Mouse (Mus musculus): ENCODE measurements around the gene Osbp2. TPM values are rescaled to one million over a fixed set of nuclear protein-coding genes. Genes with fewer than 3 reads are reported as not detected.

Gene Osbp2
- total and polyA plus RNA-seq, 3 experiments = 0.22 TPM; not detected in 2

GRCm38 (mm10) chr11:3691746-3692145, 172.0 kb downstream of the Osbp2 start:
- no peak for ATAC-seq (ENCODE audit: extremely low read depth, insufficient number of reproducible peaks, low FRiP score, poor library complexity, severe bottlenecking)
- Histone ChIP-seq H3K4me1 (ENCODE audit: insufficient read depth, low read depth, low read length) (no peaks in the 10 kb centered on the region), H3K27me3 (ENCODE audit: insufficient read depth, low read length) (no peaks in the 10 kb centered on the region), H3K9me3 (replicated peaks) (no peaks in the 10 kb centered on the region), H3K4me3 (ENCODE audit: low read depth, low read length) (no peak overlapping the region), H3K36me3 (replicated peaks) (peaks cover 27% of the 10 kb centered on the region)
- TF ChIP-seq CTCF (IDR thresholded peaks at IDR 0.05; ENCODE audit: low read depth, low read length) = no peak
- TF ChIP-seq GATA2 (IDR thresholded peaks at IDR 0.05; ENCODE audit: borderline replicate concordance, low read depth, low read length) = no peak
- TF ChIP-seq TAL1 (conservative IDR thresholded peaks at IDR 0.05; ENCODE audit: low read depth, low read length) = no peak
- no peak for TF ChIP-seq GATA1 (IDR thresholded peaks at IDR 0.05; ENCODE audit: borderline replicate concordance, low read length)
- TF ChIP-seq POLR2AphosphoS5 (IDR thresholded peaks at IDR 0.05; ENCODE audit: insufficient replicate concordance, low read depth, low read length) = no peak
- DNase-seq (ENCODE audit: low spot score) = no peak

DNA sequence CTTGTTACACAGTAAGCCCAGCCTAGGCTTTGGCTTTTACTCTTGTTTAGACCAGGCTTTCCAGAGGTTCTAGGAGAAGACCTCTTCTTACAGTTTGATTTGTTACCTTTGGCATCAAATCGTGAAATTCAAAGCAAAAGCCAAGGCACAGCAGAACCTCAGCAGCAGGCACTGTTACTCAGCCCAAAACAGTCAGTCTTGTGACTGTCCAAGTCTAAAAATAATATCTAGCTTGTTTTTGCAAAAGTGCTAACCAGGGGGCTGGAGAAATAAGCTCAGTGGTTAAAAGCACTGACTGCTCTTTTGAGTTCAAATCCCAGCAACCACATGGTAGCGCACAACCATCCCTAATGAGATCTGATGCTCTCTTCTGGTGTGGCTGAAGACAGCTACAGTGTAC, 176.8 kb downstream of the Osbp2 start:
- no peak for TF ChIP-seq TAL1 (conservative IDR thresholded peaks at IDR 0.05; ENCODE audit: low read depth, low read length)
- no peak for TF ChIP-seq CTCF (IDR thresholded peaks at IDR 0.05; ENCODE audit: low read depth, low read length)
- TF ChIP-seq POLR2AphosphoS5 (IDR thresholded peaks at IDR 0.05; ENCODE audit: insufficient replicate concordance, low read depth, low read length) = no peak
- TF ChIP-seq GATA1 (IDR thresholded peaks at IDR 0.05; ENCODE audit: borderline replicate concordance, low read length) = no peak
- no peak for TF ChIP-seq GATA2 (IDR thresholded peaks at IDR 0.05; ENCODE audit: borderline replicate concordance, low read depth, low read length)

GRCm38 (mm10) chr11:3686318-3686717, 177.4 kb downstream of the Osbp2 start:
- peaks cover 61% of the 10 kb centered on the region for H3K36me3 ChIP-seq (replicated peaks)
- TF ChIP-seq CTCF (IDR thresholded peaks at IDR 0.05; ENCODE audit: low read depth, low read length) (no peak), TAL1 (conservative IDR thresholded peaks at IDR 0.05; ENCODE audit: low read depth, low read length) (no peak), GATA2 (IDR thresholded peaks at IDR 0.05; ENCODE audit: borderline replicate concordance, low read depth, low read length) (no peak), GATA1 (IDR thresholded peaks at IDR 0.05; ENCODE audit: borderline replicate concordance, low read length) (no peak), POLR2AphosphoS5 (IDR thresholded peaks at IDR 0.05; ENCODE audit: insufficient replicate concordance, low read depth, low read length) (no peak)

More for the DNA sequence above, 176.8 kb downstream of the Osbp2 start:
- peaks cover 59% of the 10 kb centered on the region for H3K36me3 ChIP-seq (replicated peaks)
- DNase-seq (ENCODE audit: low spot score) (no peak), ATAC-seq (ENCODE audit: extremely low read depth, insufficient number of reproducible peaks, low FRiP score, poor library complexity, severe bottlenecking) (no peak)
- no peaks in the 10 kb centered on the region for H3K4me1 ChIP-seq (ENCODE audit: insufficient read depth, low read depth, low read length)
- H3K27me3 ChIP-seq (ENCODE audit: insufficient read depth, low read length) = no peaks in the 10 kb centered on the region
- H3K4me3 ChIP-seq (ENCODE audit: low read depth, low read length) = no peak overlapping the region
- H3K9me3 ChIP-seq (replicated peaks) = no peaks in the 10 kb centered on the region

GRCm38 (mm10) chr11:3685431-3685830, 178.3 kb downstream of the Osbp2 start:
- no peak overlapping the region for H3K4me3 ChIP-seq (ENCODE audit: low read depth, low read length)
- peaks cover 67% of the 10 kb centered on the region for H3K36me3 ChIP-seq (replicated peaks)
- TF ChIP-seq TAL1 (conservative IDR thresholded peaks at IDR 0.05; ENCODE audit: low read depth, low read length) (no peak), POLR2AphosphoS5 (IDR thresholded peaks at IDR 0.05; ENCODE audit: insufficient replicate concordance, low read depth, low read length) (no peak), GATA1 (IDR thresholded peaks at IDR 0.05; ENCODE audit: borderline replicate concordance, low read length) (no peak), GATA2 (IDR thresholded peaks at IDR 0.05; ENCODE audit: borderline replicate concordance, low read depth, low read length) (no peak), CTCF (IDR thresholded peaks at IDR 0.05; ENCODE audit: low read depth, low read length) (no peak)
- no peak for ATAC-seq (ENCODE audit: extremely low read depth, insufficient number of reproducible peaks, low FRiP score, poor library complexity, severe bottlenecking)
- DNase-seq (ENCODE audit: low spot score) = no peak
- H3K9me3 ChIP-seq (replicated peaks) = no peaks in the 10 kb centered on the region
- H3K4me1 ChIP-seq (ENCODE audit: insufficient read depth, low read depth, low read length) = no peaks in the 10 kb centered on the region
- H3K27me3 ChIP-seq (ENCODE audit: insufficient read depth, low read length) = no peaks in the 10 kb centered on the region

More at GRCm38 (mm10) chr11:3686318-3686717, 177.4 kb downstream of the Osbp2 start:
- DNase-seq (ENCODE audit: low spot score) (no peak), ATAC-seq (ENCODE audit: extremely low read depth, insufficient number of reproducible peaks, low FRiP score, poor library complexity, severe bottlenecking) (no peak)
- Histone ChIP-seq H3K4me3 (ENCODE audit: low read depth, low read length) (no peak overlapping the region), H3K9me3 (replicated peaks) (no peaks in the 10 kb centered on the region), H3K27me3 (ENCODE audit: insufficient read depth, low read length) (no peaks in the 10 kb centered on the region), H3K4me1 (ENCODE audit: insufficient read depth, low read depth, low read length) (no peaks in the 10 kb centered on the region)

DNA sequence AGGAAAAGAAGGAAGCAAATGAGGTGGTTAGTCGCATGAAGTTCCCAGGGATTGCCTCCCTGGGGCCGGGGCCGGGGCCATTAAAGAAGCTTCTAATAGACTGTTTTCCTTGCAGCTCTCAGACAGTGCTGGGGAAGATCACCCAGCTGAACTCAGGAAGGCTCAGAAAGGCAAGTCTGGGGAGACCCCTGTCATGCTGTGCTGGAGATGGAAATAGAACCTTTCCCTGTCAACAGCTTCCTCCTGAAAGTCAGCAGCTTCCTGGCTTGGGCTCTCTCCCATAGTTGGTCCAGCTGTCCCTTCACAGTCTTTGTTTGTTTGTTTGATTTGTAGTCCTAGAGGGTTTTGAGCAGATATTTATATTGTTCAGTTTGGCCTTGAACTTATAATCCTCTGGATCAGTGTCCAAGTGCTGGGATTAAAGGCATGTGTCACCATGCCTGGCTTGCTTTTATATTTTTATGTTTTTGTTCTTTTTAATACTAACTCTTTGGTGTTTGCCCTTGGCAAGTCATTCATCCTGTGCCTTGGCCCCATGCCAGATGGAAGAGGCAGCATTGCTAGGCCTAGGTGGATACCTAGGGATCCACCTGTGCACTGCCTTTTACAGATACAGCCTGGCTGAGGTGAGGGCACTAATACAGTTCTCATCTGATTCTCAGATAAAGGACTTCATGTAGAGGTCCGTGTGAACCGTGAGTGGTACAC, 178.8 kb downstream of the Osbp2 start:
- Histone ChIP-seq H3K4me1 (ENCODE audit: insufficient read depth, low read depth, low read length) (no peaks in the 10 kb centered on the region), H3K36me3 (replicated peaks) (peaks cover 70% of the 10 kb centered on the region), H3K4me3 (ENCODE audit: low read depth, low read length) (no peak overlapping the region), H3K9me3 (replicated peaks) (no peaks in the 10 kb centered on the region), H3K27me3 (ENCODE audit: insufficient read depth, low read length) (no peaks in the 10 kb centered on the region)
- DNase-seq (ENCODE audit: low spot score) (no peak), ATAC-seq (ENCODE audit: extremely low read depth, insufficient number of reproducible peaks, low FRiP score, poor library complexity, severe bottlenecking) (no peak)
- TF ChIP-seq GATA1 (IDR thresholded peaks at IDR 0.05; ENCODE audit: borderline replicate concordance, low read length) = no peak
- no peak for TF ChIP-seq POLR2AphosphoS5 (IDR thresholded peaks at IDR 0.05; ENCODE audit: insufficient replicate concordance, low read depth, low read length)
- no peak for TF ChIP-seq TAL1 (conservative IDR thresholded peaks at IDR 0.05; ENCODE audit: low read depth, low read length)
- no peak for TF ChIP-seq CTCF (IDR thresholded peaks at IDR 0.05; ENCODE audit: low read depth, low read length)
- no peak for TF ChIP-seq GATA2 (IDR thresholded peaks at IDR 0.05; ENCODE audit: borderline replicate concordance, low read depth, low read length)

GRCm38 (mm10) chr11:3684232-3684631, 179.5 kb downstream of the Osbp2 start:
- Histone ChIP-seq H3K9me3 (replicated peaks) (no peaks in the 10 kb centered on the region), H3K4me3 (ENCODE audit: low read depth, low read length) (no peak overlapping the region), H3K4me1 (ENCODE audit: insufficient read depth, low read depth, low read length) (no peaks in the 10 kb centered on the region), H3K36me3 (replicated peaks) (peaks cover 67% of the 10 kb centered on the region), H3K27me3 (ENCODE audit: insufficient read depth, low read length) (no peaks in the 10 kb centered on the region)
- TF ChIP-seq GATA2 (IDR thresholded peaks at IDR 0.05; ENCODE audit: borderline replicate concordance, low read depth, low read length) = no peak
- TF ChIP-seq TAL1 (conservative IDR thresholded peaks at IDR 0.05; ENCODE audit: low read depth, low read length) = no peak
- no peak for TF ChIP-seq GATA1 (IDR thresholded peaks at IDR 0.05; ENCODE audit: borderline replicate concordance, low read length)
- no peak for TF ChIP-seq CTCF (IDR thresholded peaks at IDR 0.05; ENCODE audit: low read depth, low read length)
- no peak for TF ChIP-seq POLR2AphosphoS5 (IDR thresholded peaks at IDR 0.05; ENCODE audit: insufficient replicate concordance, low read depth, low read length)
- ATAC-seq (ENCODE audit: extremely low read depth, insufficient number of reproducible peaks, low FRiP score, poor library complexity, severe bottlenecking) = no peak
- no peak for DNase-seq (ENCODE audit: low spot score)
